Mouse (Mus musculus) adrenal gland, postnatal 14 days (tissue): Measurements from ENCODE around the gene Srr. TPM values are rescaled to one million over a fixed set of nuclear protein-coding genes. Genes with fewer than 3 reads are reported as not detected.

Experiments
- DNase-seq: peaks from one replicate; pipeline ENCODE4 v3.0.0; 2021; ENCODE audit warnings: mixed read lengths
- microRNA-seq, 2 experiments: library from miRNA; unstranded; fragments of <30 nt; microRNA quantifications; one replicate each; pipeline ENCODE4 v1.2.0; 2021
- total RNA-seq: library from RNA; stranded (reverse); gene quantifications from 2 replicates; pipeline ENCODE4 v1.2.3, GENCODE M21; 2021

Gene Srr
- total RNA-seq, 1 experiment from 2014 or later, result 51.5 TPM

DNA sequence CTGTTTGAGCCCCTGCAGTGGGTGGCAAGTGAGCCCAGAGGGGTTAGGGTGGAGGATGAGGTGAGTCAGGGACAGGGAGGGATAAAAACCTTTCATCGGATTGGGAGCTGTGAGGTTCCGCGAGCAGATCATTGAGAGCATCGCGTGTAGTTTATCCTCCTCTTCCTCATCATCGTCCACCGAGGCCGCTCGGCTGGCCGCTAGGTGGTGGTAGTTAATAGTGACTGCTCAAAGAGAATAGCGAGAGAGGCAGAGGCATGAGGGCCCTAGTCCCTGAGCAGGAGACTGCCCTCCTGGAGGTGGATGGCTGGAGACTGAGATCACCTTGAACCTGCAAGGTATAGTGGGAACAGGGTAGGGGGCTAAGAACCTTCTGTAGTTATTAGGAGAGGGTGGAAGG lies 62.3 kb downstream of the Srr start:
- DNase-seq, result no peak

DNA sequence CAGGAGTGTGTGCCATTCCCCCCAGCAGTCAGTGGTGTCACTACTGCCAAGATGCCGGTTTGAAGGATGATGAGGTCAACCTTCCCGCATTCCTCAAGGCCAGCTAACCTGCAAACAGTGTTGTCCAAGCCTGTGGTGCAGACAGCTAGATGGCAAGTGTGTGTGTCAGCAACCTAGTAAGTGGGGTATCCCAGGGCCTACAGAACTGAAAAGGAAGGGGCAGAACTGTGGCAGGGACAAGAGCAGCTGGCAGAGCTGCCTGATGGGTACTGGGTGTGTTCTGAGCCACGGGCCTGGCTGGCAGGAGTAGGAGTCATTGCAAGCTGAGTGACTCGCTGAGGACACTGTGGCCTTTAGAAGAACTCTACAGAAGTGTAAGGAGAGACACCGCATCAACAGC lies 63.6 kb downstream of the Srr start:
- no peak for DNase-seq

DNA sequence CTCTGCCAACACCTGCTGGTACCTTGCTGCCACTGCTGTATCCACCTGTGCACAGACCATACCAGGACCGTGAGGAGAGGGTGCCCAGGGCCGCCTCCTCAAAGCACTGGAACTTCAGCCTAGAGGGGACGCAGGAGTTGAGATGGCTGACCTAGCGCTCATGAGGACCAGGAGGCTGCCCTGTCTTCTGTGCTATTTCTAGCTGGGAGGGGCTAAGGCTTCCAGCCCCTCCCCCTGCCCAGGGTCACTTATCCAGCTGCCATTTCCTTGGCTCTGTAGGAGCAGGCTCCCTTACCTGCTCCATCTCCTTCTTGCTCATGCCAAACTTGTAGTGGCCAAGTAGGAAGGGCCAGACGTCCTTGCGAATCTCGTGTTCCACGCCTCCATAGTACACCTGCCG lies 68.0 kb downstream of the Srr start:
- no peak for DNase-seq

Small RNA genes lying within 50 kb of the gene (microRNA-seq; reads per million reads assigned to microRNA genes)
- gene Mir6926, result 0 to 0.43 reads per million in 2 experiments

Other genes starting within 250 kb of the Srr start
- gene Pafah1b1, start 201.3 kb downstream of the Srr start, total RNA-seq, result 140 and 142 TPM in 2 replicates
- 24.1 and 29.2 TPM in 2 replicates for gene Mettl16, start 155.1 kb downstream of the Srr start, total RNA-seq
- gene Mnt, start 95.0 kb downstream of the Srr start, total RNA-seq, result 22.8 and 29.9 TPM in 2 replicates
- gene Sgsm2, start 28.9 kb downstream of the Srr start, total RNA-seq, result 21.3 and 22.4 TPM in 2 replicates
- gene Tsr1, start 27.9 kb downstream of the Srr start, total RNA-seq, result 42.1 and 44.6 TPM in 2 replicates
- 21.9 and 23.1 TPM in 2 replicates for gene Smg6, start 125 bp downstream of the Srr start, total RNA-seq
- 14.5 and 17.0 TPM in 2 replicates for gene Hic1, start 243.6 kb upstream of the Srr start, total RNA-seq